Mouse (Mus musculus) liver, embryonic 16.5 days (tissue): Measurements from ENCODE around the gene Rnf26. TPM values are rescaled to one million over a fixed set of nuclear protein-coding genes. Genes with fewer than 3 reads are reported as not detected.

Experiments used
- ATAC-seq: fragments of 200-750 bp; cut with Nextera tagmentation; 2 replicates; pipeline ENCODE4 v1.8.0; 2017; ENCODE audit warnings: low read depth, mild to moderate bottlenecking, moderate number of reproducible peaks, moderate library complexity
- H3K27ac ChIP-seq: fragments of 300-500 bp; sonication (generic); 2 replicates; pipeline ENCODE4 v1.5.1; 2014; ENCODE audit warnings: mild to moderate bottlenecking, low read length
- H3K27me3 ChIP-seq: fragments of 300-500 bp; sonication (generic); 2 replicates; pipeline ENCODE4 v1.6.1; 2014; ENCODE audit warnings: low read depth, low read length, mixed read lengths; ENCODE audit not compliant: control insufficient read depth, insufficient read depth
- H3K36me3 ChIP-seq: fragments of 300-500 bp; sonication (generic); 2 replicates; pipeline ENCODE4 v1.6.1; 2014; ENCODE audit warnings: mild to moderate bottlenecking; ENCODE audit not compliant: control insufficient read depth, insufficient read depth
- H3K4me1 ChIP-seq: fragments of 300-500 bp; sonication (generic); 2 replicates; pipeline ENCODE4 v1.6.1; 2014; ENCODE audit warnings: low read depth, low read length, mixed read lengths; ENCODE audit not compliant: control insufficient read depth
- H3K4me2 ChIP-seq: fragments of 300-500 bp; sonication (generic); 2 replicates; pipeline ENCODE4 v1.6.1; 2014; ENCODE audit warnings: low read depth, low read length, mixed read lengths
- H3K4me3 ChIP-seq: fragments of 300-500 bp; sonication (generic); 2 replicates; pipeline ENCODE4 v1.5.1; 2014; ENCODE audit warnings: low read depth, mild to moderate bottlenecking, low read length
- H3K9ac ChIP-seq: fragments of 300-500 bp; sonication (generic); 2 replicates; pipeline ENCODE4 v1.6.1; 2014; ENCODE audit warnings: low read depth, low read length
- H3K9me3 ChIP-seq: fragments of 300-500 bp; sonication (generic); replicated peaks from 2 replicates; pipeline ENCODE4 v1.6.1; 2016; ENCODE audit warnings: low read length; ENCODE audit not compliant: control insufficient read depth
- WGBS: fragments of 180-500 bp; shearing (Covaris S2); extraction: QIAGEN DNeasy Blood & Tissue Kit; methylation state at CpG from one replicate; pipeline ENCODE4 v1.1.7; 2014; ENCODE audit not compliant: insufficient replicate concordance; 5-methylcytosine and 5-hydroxymethylcytosine counted together
- polyA plus RNA-seq: library from polyadenylated mRNA; unstranded; fragments of >200 nt; fragmentation: Nextera tagmentation; extraction: Ambion mirVana; gene quantifications from 2 replicates; pipeline ENCODE4 v1.2.1, GENCODE M21; 2015

Rnf26 gene
- polyA plus RNA-seq, 1 experiment from 2014 or later: 32.3 TPM

DNA sequence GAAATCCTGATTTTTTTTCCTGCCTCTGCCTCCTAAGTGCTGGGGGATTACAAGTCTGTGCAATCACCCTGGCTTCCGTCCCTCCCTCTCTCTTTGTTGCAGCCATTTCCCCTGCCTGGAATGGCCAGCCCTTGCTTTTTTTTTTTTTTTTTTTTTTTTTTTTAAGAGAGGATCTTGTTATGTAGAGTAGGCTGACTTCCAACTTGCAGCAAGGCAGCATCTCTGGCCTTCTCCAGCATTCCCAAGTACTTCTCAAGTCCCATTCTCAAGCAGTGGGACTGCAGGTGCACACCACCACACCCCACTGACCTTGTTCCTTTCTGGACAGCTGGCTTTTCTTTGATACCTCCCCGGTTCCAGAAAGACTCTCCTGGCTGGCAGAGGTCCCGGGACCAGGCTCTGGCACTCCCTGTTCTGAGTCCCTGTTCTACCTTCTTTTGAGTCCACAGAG, 14.1 kb upstream of the Rnf26 start:
- Histone ChIP-seq H3K27ac (no peak overlapping the region), H3K4me1 (peaks cover 13% of the 10 kb centered on the region), H3K9me3 (no peaks in the 10 kb centered on the region), H3K27me3 (peaks cover 37% of the 10 kb centered on the region), H3K4me2 (no peak overlapping the region), H3K4me3 (no peak overlapping the region), H3K9ac (no peak overlapping the region), H3K36me3 (no peaks in the 10 kb centered on the region)
- ATAC-seq: no peak
- WGBS: 64% methylated on average over 3 of the region's 3 CpGs

DNA sequence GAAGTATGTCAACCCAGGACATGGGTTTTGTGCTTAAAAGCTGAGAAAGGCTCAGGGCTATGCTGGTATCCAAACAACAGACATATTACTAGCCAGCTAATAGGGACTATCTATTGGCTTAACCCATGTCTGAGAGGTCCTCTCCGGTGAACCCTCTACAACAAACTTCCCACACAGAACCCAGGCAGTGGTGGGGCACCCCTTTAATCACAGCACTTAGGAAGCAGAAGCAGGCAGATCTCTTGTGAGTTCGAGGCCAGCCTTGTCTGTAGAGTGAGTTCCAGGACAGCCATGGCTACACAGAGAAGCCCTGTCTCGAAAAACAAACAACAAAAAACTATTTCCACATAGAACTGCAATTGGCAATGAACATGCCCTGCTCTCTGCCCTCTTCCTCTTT, 13.4 kb upstream of the Rnf26 start:
- H3K27me3 ChIP-seq: peaks cover 31% of the 10 kb centered on the region
- no peaks in the 10 kb centered on the region for H3K36me3 ChIP-seq
- 60% methylated on average over 3 of the region's 3 CpGs for WGBS
- no peak overlapping the region for H3K4me3 ChIP-seq
- no peak for ATAC-seq
- no peaks in the 10 kb centered on the region for H3K9me3 ChIP-seq
- no peak overlapping the region for H3K9ac ChIP-seq
- H3K4me2 ChIP-seq: peak overlapping the region; percentile 48
- H3K4me1 ChIP-seq: peaks cover 13% of the 10 kb centered on the region
- peak overlapping the region; percentile 33; the same call in 1 of the 2 replicates for H3K27ac ChIP-seq

DNA sequence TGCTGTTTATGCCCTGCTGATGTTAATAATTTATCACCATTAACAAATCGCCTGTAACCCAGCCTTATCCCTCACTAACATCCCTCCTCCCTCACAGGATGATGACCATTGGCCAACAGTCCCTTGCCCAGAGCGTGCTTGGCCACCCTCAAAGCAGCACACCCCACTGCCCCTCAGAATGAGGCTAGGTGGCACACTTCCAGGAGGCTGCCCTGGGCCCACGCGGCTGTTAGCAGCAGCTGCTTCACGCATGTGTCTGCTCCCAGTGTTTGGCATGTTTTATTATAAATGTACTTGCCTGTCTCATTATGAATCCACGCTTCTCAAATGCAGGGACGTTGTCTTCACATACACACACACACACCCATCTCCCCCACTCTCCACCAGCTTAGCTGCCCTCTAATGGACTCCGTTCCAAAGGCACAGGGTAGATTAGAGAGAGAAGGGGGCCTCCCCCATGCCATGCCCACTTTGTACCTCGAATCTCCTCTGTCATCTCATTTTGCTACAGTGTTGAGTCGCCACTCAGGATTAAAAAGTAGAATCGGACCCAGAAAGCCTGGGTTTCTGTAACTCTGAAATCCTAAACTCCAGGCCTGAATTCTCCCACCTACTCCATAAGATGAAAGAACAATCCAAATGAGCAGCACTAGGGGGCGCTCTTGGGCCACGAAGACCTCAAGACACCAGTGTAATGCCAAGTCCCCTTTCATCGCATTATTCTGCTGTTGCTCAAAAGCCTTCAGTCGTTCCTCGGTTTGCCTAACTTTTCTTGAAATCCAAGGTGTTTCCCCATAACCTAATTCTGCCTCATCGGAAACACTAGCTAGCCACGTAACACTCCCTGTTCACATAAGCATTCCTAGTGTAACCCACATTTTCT, 12.5 kb upstream of the Rnf26 start:
- Histone ChIP-seq H3K4me2 (peak overlapping the region; percentile 48), H3K4me1 (peaks cover 11% of the 10 kb centered on the region), H3K27me3 (peaks cover 21% of the 10 kb centered on the region), H3K9me3 (no peaks in the 10 kb centered on the region), H3K27ac (peak overlapping the region; percentile 33; the same call in 1 of the 2 replicates), H3K9ac (no peak overlapping the region), H3K4me3 (no peak overlapping the region), H3K36me3 (no peaks in the 10 kb centered on the region)
- 29% methylated on average over 18 of the region's 18 CpGs for WGBS
- ATAC-seq: no peak

DNA sequence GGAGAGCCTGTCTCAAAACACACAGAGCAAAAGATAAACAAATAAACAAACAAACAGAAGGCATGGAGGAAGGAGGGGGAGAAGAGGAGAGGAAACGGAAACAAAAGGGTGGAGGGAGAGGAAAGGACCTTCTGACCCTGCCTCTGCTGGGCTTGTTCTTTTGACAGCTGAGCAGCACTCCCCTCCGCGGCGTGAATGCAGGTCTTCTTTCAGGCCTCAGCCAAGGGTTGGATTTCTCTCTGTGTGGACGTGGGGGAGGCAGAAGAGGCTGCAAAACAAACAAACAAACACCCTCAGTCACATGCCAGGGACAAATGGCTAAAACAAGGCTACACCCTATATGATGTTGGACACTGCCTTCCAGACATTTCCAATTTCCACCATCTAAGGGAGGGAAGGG, 11.7 kb upstream of the Rnf26 start:
- peaks cover 13% of the 10 kb centered on the region for H3K27me3 ChIP-seq
- H3K9ac ChIP-seq: no peak overlapping the region
- no peak for ATAC-seq
- no peak overlapping the region for H3K4me3 ChIP-seq
- 55% methylated on average over 5 of the region's 5 CpGs for WGBS
- no peaks in the 10 kb centered on the region for H3K9me3 ChIP-seq
- H3K27ac ChIP-seq: no peak overlapping the region
- no peak overlapping the region for H3K4me2 ChIP-seq
- H3K36me3 ChIP-seq: no peaks in the 10 kb centered on the region
- H3K4me1 ChIP-seq: peaks cover 6% of the 10 kb centered on the region

DNA sequence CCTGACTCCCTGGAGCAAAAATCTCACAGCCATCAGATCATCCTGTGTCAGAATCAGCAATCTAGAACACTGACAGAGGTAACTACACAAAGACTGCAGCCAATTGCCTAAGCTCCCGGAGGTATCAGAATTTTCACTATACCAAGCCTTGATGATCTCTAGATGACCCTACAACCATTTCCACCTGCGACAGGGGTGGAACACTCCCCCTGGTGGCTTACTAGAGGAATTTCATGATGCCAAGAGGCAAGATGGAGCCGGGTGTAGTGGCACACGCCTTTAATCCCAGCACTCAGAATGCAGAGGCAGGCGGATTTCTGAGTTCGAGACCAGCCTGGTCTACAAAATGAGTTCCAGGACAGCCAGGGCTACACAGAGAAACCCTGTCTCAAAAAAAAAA, 11.0 kb upstream of the Rnf26 start:
- Histone ChIP-seq H3K4me3 (no peak overlapping the region), H3K27me3 (peaks cover 6% of the 10 kb centered on the region), H3K36me3 (no peaks in the 10 kb centered on the region), H3K4me2 (no peak overlapping the region), H3K4me1 (peaks cover 6% of the 10 kb centered on the region), H3K27ac (no peak overlapping the region), H3K9ac (no peak overlapping the region), H3K9me3 (no peaks in the 10 kb centered on the region)
- ATAC-seq: no peak
- WGBS: 59% methylated on average over 6 of the region's 6 CpGs

DNA sequence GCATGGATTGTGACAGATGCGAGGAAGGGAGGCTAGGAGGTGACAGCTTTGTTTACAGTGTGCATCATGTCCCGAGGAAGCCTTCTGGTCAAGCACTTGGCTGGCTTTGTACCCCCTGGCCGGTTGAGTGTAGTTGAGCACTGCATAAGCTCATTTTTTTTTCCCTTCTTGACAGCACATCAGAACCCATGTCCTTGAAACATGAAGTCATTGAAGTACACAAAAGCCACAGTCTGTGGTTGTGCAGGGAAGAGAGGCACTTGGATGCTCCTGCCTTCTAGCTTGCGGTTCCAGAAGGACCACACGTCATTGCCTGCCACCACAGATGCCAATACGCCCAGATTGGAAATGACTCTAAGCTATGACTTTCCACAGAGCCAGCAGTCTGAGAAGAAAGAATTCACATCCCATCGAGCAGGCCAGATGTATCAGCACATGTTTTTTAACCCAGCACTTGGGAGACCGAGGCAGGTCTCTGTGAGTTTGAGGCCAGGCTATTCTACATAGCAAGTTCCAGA, 6.7 kb upstream of the Rnf26 start:
- H3K9me3 ChIP-seq: no peaks in the 10 kb centered on the region
- no peaks in the 10 kb centered on the region for H3K27me3 ChIP-seq
- 66% methylated on average over 8 of the region's 8 CpGs for WGBS
- H3K4me1 ChIP-seq: no peaks in the 10 kb centered on the region
- H3K36me3 ChIP-seq: no peaks in the 10 kb centered on the region
- no peak for ATAC-seq
- no peak overlapping the region for H3K4me2 ChIP-seq
- no peak overlapping the region for H3K27ac ChIP-seq
- H3K9ac ChIP-seq: no peak overlapping the region
- H3K4me3 ChIP-seq: no peak overlapping the region

DNA sequence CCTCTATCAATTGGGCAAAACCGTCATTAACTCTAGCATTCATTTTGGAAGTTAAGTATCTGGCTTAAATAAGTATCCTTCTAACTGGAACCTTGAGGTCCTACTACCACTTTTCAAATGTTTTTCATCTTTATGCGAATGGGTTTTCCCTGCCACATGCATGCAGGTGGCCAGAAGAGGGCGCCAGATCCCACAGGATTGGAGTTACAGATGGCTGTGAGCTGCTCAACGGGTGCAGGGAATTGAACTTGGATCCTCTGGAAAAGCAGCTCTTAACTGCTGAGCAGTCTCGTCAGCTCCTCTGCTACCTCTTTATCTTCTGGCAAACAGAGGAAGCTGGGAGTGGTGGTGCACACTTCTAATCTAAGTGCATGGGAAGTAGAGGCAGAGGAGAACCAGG, 5.7 kb upstream of the Rnf26 start:
- H3K27me3 ChIP-seq: no peaks in the 10 kb centered on the region
- H3K9me3 ChIP-seq: no peaks in the 10 kb centered on the region
- no peak overlapping the region for H3K9ac ChIP-seq
- no peak overlapping the region for H3K4me2 ChIP-seq
- no peaks in the 10 kb centered on the region for H3K36me3 ChIP-seq
- no peak for ATAC-seq
- no peak overlapping the region for H3K27ac ChIP-seq
- no peak overlapping the region for H3K4me3 ChIP-seq
- WGBS: 41% methylated on average over 5 of the region's 5 CpGs
- H3K4me1 ChIP-seq: peaks cover 4% of the 10 kb centered on the region

DNA sequence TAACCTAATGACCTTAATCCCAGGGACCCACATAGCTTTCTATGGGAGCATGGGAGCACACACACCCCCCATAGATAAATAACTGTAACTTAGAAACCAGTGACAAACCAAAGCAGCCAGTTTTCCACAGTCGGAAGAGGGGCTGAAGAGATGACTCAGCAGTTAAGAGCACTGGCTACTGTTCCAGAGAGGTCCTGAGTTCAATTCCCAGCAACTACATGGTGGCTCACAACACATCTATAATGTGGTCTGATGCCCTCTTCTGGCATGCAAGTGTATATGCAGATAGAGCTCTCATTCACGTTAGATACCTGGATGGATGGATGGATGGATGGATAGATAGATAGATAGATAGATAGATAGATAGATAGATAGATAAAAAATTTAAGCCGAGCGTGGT, 2.9 kb upstream of the Rnf26 start:
- Histone ChIP-seq H3K4me3 (no peak overlapping the region), H3K9me3 (no peaks in the 10 kb centered on the region), H3K4me2 (no peak overlapping the region), H3K27me3 (no peaks in the 10 kb centered on the region), H3K4me1 (peaks cover 8% of the 10 kb centered on the region), H3K27ac (no peak overlapping the region), H3K36me3 (no peaks in the 10 kb centered on the region), H3K9ac (no peak overlapping the region)
- WGBS: 66% methylated on average over 4 of the region's 4 CpGs
- no peak for ATAC-seq

DNA sequence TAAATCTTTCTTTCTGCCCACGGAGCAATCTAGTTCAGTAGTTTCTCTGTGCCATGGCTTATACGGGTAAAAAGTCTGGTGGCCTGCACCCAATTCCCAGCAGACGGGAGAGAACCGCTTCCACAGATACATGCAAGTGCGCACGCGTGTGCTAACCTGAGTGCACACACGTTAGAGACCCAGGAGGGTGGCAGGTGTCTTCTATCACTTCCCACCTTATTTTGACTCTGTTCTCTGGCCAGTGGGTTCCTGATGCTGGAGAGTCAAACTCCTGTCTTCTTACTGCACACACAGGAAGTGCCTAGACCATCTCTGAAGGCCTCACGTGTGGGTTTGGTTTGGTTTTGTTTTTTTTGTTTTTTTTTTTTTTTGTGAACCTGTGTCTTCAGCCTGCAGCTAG, 2.3 kb upstream of the Rnf26 start:
- Histone ChIP-seq H3K27ac (no peak overlapping the region), H3K27me3 (no peaks in the 10 kb centered on the region), H3K4me3 (no peak overlapping the region), H3K36me3 (no peaks in the 10 kb centered on the region), H3K4me1 (peaks cover 8% of the 10 kb centered on the region), H3K9me3 (no peaks in the 10 kb centered on the region), H3K9ac (no peak overlapping the region), H3K4me2 (no peak overlapping the region)
- ATAC-seq: no peak
- WGBS: 72% methylated on average over 9 of the region's 9 CpGs
